Mouse (Mus musculus) small intestine, adult 2 months (tissue): ENCODE measurements around the gene Vgll4. TPM values are rescaled to one million over a fixed set of nuclear protein-coding genes. Genes with fewer than 3 reads are reported as not detected.

ENCODE experiments used
- H3K27ac ChIP-seq: fragments of 200-500 bp; 2 replicates; pipeline ENCODE4 v1.5.1; 2012; ENCODE audit warnings: low read depth, low read length, control low read depth, inconsistent platforms; ENCODE audit not compliant: insufficient read depth
- H3K27me3 ChIP-seq: fragments of 200-500 bp; 2 replicates; pipeline ENCODE4 v1.6.1; 2012; ENCODE audit warnings: mild to moderate bottlenecking, moderate library complexity, low read length, inconsistent platforms; ENCODE audit not compliant: control insufficient read depth, insufficient read depth
- H3K36me3 ChIP-seq: fragments of 200-500 bp; 2 replicates; pipeline ENCODE4 v1.6.1; 2012; ENCODE audit warnings: mild to moderate bottlenecking, low read length, control low read depth, inconsistent platforms; ENCODE audit not compliant: control insufficient read depth, insufficient read depth
- H3K4me1 ChIP-seq: fragments of 200-500 bp; 2 replicates; pipeline ENCODE4 v1.6.1; 2012; ENCODE audit warnings: low read length, inconsistent platforms, mixed read lengths; ENCODE audit not compliant: control insufficient read depth, insufficient read depth, insufficient read length
- H3K4me3 ChIP-seq: fragments of 200-500 bp; 2 replicates; pipeline ENCODE4 v1.5.1; 2012; ENCODE audit warnings: low read depth, mild to moderate bottlenecking, control low read depth, inconsistent platforms, low read length, moderate library complexity
- CTCF ChIP-seq: fragments of 200-500 bp; IDR thresholded peaks from 2 replicates; pipeline ENCODE4 v1.5.1; 2012; ENCODE audit warnings: low read depth, mild to moderate bottlenecking, control low read depth, inconsistent platforms, low read length, moderate library complexity, mixed read lengths; ENCODE audit not compliant: insufficient replicate concordance, insufficient read length; ENCODE audit errors: extremely low read depth
- POLR2A ChIP-seq: fragments of 200-500 bp; IDR thresholded peaks from 2 replicates; pipeline ENCODE4 v1.6.1; 2012; ENCODE audit warnings: low read depth, mild to moderate bottlenecking, control low read depth, inconsistent platforms, low read length, moderate library complexity
- WGBS: fragments of 180-500 bp; shearing (Covaris S2); methylation state at CpG from one replicate; pipeline ENCODE4 v1.1.7; 2018; 5-methylcytosine and 5-hydroxymethylcytosine counted together
- polyA plus RNA-seq: library from polyadenylated mRNA; depleted of rRNA; stranded (reverse); fragments of >200 nt; gene quantifications from 2 replicates; pipeline ENCODE4 v1.2.3, GENCODE M21; 2012

Vgll4 gene
- polyA plus RNA-seq, 1 experiment, result 48.1 TPM

DNA sequence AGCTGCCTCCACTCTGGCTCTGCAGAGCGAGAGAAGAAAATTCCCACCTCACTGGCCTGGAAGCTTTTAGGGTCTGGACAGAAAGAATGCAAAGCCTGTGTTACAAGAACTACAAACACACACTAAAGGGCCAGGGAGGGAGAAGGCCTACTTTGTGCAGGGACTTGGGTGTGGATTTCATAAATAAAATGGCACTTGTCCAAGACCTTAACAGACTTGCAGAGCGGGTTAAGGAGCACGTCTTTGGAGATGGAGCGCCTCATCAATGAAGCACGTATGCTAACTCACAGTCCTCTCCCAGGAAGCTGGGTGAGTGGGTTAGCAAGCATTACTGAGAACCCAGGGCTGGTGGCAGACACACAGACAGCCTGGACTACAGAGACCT, 37.7 kb downstream of the Vgll4 start:
- peak overlapping the region; percentile 81 for H3K27ac ChIP-seq

GRCm38 (mm10) chr6:114931212-114932115, 38.3 kb downstream of the Vgll4 start:
- Histone ChIP-seq H3K4me1 (peaks cover 24% of the 10 kb centered on the region; the same call in 1 of the 2 replicates), H3K27me3 (no peaks in the 10 kb centered on the region), H3K4me3 (peak overlapping the region; percentile 11), H3K36me3 (no peaks in the 10 kb centered on the region), H3K27ac (peak overlapping the region; percentile 81)
- WGBS, result 18% methylated on average over 28 of the region's 28 CpGs
- TF ChIP-seq POLR2A (no peak), CTCF (no peak)

More for the DNA sequence above, 37.7 kb downstream of the Vgll4 start:
- Histone ChIP-seq H3K27me3 (no peaks in the 10 kb centered on the region), H3K36me3 (no peaks in the 10 kb centered on the region), H3K4me3 (peak overlapping the region; percentile 11; the same call in 1 of the 2 replicates), H3K4me1 (peaks cover 26% of the 10 kb centered on the region)
- 30% methylated on average over 5 of the region's 5 CpGs for WGBS
- TF ChIP-seq POLR2A (no peak), CTCF (no peak)

GRCm38 (mm10) chr6:114930646-114931045, 39.1 kb downstream of the Vgll4 start:
- no peaks in the 10 kb centered on the region for H3K36me3 ChIP-seq
- peak overlapping the region; percentile 81 for H3K27ac ChIP-seq
- TF ChIP-seq POLR2A, result no peak
- TF ChIP-seq CTCF, result no peak
- H3K27me3 ChIP-seq, result no peaks in the 10 kb centered on the region
- 21% methylated on average over 8 of the region's 8 CpGs for WGBS
- no peak overlapping the region for H3K4me3 ChIP-seq
- peaks cover 24% of the 10 kb centered on the region; the same call in 1 of the 2 replicates for H3K4me1 ChIP-seq

- H3K27ac ChIP-seq, result peak overlapping the region; percentile 81
- H3K4me1 ChIP-seq, result peaks cover 24% of the 10 kb centered on the region; the same call in 1 of the 2 replicates
- H3K36me3 ChIP-seq, result no peaks in the 10 kb centered on the region
- H3K4me3 ChIP-seq, result peak overlapping the region; percentile 36
- WGBS, result 22% methylated on average over 11 of the region's 11 CpGs
- no peaks in the 10 kb centered on the region for H3K27me3 ChIP-seq
- TF ChIP-seq CTCF (no peak), POLR2A (no peak)
Observed at GRCm38 (mm10) chr6:114930038-114930591, 39.7 kb downstream of the Vgll4 start.

DNA sequence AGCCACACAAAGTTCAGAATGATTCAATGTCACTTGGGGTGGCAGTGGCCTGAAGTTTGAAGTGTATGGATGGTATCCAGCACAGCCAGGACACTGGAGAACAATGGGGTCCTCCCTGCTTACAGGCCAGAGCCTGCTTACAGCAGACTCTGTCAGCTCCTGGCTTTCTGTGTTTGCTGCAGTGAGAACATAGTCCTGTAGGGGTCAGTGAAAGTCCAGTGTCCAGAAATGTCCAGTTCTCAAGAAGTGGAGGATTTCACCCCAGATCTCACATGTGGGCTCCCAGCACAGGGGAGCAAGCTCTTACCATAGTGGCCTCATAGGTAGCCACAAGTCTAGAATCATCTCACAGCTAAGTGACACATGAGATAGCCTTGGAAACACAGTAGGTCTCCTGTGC, 40.4 kb downstream of the Vgll4 start:
- Histone ChIP-seq H3K27ac (peak overlapping the region; percentile 65), H3K27me3 (no peaks in the 10 kb centered on the region), H3K4me1 (peaks cover 23% of the 10 kb centered on the region; the same call in 1 of the 2 replicates), H3K4me3 (no peak overlapping the region), H3K36me3 (no peaks in the 10 kb centered on the region)
- TF ChIP-seq POLR2A (no peak), CTCF (peak; percentile 67; the same call in 1 of the 2 replicates)

- no peak overlapping the region for H3K4me3 ChIP-seq
- no peaks in the 10 kb centered on the region for H3K27me3 ChIP-seq
- TF ChIP-seq CTCF (peak; percentile 85; the same call in 1 of the 2 replicates), POLR2A (no peak)
- 4% methylated on average over 4 of the region's 4 CpGs for WGBS
- H3K27ac ChIP-seq, result no peak overlapping the region
- H3K4me1 ChIP-seq, result peaks cover 21% of the 10 kb centered on the region; the same call in 1 of the 2 replicates
- H3K36me3 ChIP-seq, result no peaks in the 10 kb centered on the region
Observed at GRCm38 (mm10) chr6:114928462-114928861, 41.3 kb downstream of the Vgll4 start.

DNA sequence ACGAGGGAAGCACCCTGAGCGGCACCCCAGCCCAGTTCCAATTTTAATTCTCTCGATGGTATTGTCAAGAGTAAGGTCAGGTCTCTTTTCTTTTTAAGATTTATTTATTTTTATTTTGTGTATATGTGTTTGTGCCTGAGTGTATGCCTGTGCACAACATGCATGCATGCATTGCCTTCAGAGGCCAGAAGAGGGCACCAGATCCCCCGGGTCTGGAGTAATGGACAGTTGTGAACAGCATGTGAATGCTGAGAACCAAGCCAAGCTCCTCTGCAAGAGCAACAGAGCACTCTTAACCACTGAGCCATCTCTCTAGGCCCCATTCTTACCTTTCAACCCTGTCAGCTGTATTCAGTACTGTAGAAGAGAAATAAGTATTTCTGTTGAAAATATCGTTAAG, 42.4 kb downstream of the Vgll4 start:
- H3K36me3 ChIP-seq, result no peaks in the 10 kb centered on the region
- H3K4me1 ChIP-seq, result peaks cover 17% of the 10 kb centered on the region; the same call in 1 of the 2 replicates
- 90% methylated on average over 5 of the region's 5 CpGs for WGBS
- TF ChIP-seq POLR2A, result no peak
- peak; percentile 43; the same call in 1 of the 2 replicates for TF ChIP-seq CTCF
- no peaks in the 10 kb centered on the region for H3K27me3 ChIP-seq
- no peak overlapping the region for H3K4me3 ChIP-seq
- H3K27ac ChIP-seq, result no peak overlapping the region
